Mouse (Mus musculus): Measurements from ENCODE around the gene Agbl1.

DNA sequence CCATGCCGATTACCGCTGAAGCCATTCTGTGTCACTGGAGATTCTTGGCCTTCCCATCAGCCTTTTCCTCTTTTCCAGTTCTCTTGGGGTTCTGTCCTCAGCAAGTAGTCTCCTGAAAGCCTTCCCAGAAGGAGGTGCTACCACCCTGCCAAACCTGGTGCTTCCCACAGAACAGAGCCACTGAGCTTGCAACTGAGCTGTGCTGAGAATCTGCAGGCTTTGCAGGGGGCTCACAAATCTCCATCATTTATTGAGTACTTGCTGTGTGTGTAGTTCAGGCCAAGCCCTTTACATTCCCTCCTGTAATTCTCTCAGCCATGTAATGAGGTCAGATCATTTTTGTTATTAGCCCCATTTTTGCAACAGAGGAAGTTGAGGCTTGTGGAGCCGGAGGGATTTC is 322.2 kb downstream of the Agbl1 start:
- TF ChIP-seq CTCF (IDR thresholded peaks at IDR 0.05; ENCODE audit: insufficient read depth, low read depth, low read length) (no peak), POLR2A (IDR thresholded peaks at IDR 0.05; ENCODE audit: insufficient read depth, low read depth, low read length) (no peak)

Measured in olfactory bulb, adult 2 months (tissue).